Mouse (Mus musculus): ENCODE data around the gene Msi2.

DNA sequence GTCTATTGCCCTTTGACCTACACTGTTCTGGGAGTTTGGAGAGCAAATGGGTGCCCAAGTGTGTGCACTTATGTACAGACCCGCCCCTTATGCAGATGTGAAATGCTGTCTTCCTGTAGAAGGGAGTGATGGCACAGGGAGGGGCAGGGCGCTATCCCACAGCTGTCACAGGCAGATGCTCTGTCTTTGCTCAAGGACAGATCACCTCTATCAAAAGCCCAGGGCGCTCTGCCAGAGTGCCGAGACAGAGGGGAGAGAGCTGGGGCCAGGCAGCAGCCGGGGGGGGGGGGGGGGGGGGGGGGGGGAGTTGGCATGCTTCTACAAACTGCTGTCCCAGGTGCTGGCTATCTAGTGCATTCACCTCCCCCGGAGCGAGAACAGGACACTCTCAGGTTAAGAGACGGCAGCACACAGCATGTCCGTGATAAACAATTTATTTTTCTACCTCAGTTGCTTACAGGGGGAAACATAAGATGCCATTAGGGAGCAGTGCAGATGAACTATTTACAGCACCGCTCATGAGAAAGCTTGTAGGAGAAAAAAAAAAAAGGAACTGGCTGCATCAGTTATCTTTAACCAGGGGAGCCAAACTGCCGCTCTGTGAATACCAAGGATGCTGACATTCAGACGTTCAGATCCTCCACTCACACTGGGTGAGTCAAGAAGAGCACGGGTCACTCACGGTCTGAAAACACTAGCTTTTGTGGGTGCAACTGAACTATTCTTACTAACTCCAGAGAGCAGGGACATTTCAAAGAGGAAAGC lies 337.0 kb downstream of the Msi2 start:
- TF ChIP-seq CTCF (IDR thresholded peaks at IDR 0.05; ENCODE audit: control insufficient read depth, insufficient read depth, insufficient replicate concordance, low read depth, low read length), result no peak
- TF ChIP-seq POLR2A (IDR thresholded peaks at IDR 0.05; ENCODE audit: control insufficient read depth, low read depth, low read length), result no peak
